Mouse (Mus musculus) cerebral cortex, adult 2 months (tissue): ENCODE measurements around the gene Pvr.

Experiments used
- WGBS: fragments of 180-500 bp; shearing (Covaris S2); methylation state at CpG from one replicate; pipeline ENCODE4 v1.1.7; 2018; 5-methylcytosine and 5-hydroxymethylcytosine counted together

The Pvr gene

GRCm38 (mm10) chr7:19935171-19935751, 14.3 kb upstream of the Pvr start:
- 71% methylated on average over 20 of the region's 20 CpGs for WGBS

GRCm38 (mm10) chr7:19932877-19933809, 12.2 kb upstream of the Pvr start:
- WGBS: 6% methylated on average over 21 of the region's 21 CpGs

- WGBS: 36% methylated on average over 13 of the region's 13 CpGs
Observed at GRCm38 (mm10) chr7:19932133-19932876, 11.3 kb upstream of the Pvr start.

- WGBS: 73% methylated on average over 6 of the region's 6 CpGs
Observed at GRCm38 (mm10) chr7:19930481-19930880, 9.5 kb upstream of the Pvr start.

- 70% methylated on average over 5 of the region's 5 CpGs for WGBS
Observed at GRCm38 (mm10) chr7:19928486-19928885, 7.5 kb upstream of the Pvr start.

GRCm38 (mm10) chr7:19926849-19927480, 6.0 kb upstream of the Pvr start:
- 60% methylated on average over 2 of the region's 2 CpGs for WGBS

GRCm38 (mm10) chr7:19925376-19925775, 4.4 kb upstream of the Pvr start:
- 66% methylated on average over 1 of the region's 1 CpGs for WGBS

GRCm38 (mm10) chr7:19923797-19924196, 2.8 kb upstream of the Pvr start:
- 28% methylated on average over 13 of the region's 15 CpGs for WGBS

- 53% methylated on average over 2 of the region's 2 CpGs for WGBS
Observed at GRCm38 (mm10) chr7:19923354-19923753, 2.4 kb upstream of the Pvr start.

GRCm38 (mm10) chr7:19920166-19920505, 824 bp downstream of the Pvr start:
- WGBS: 32% methylated on average over 4 of the region's 4 CpGs

- 93% methylated on average over 7 of the region's 7 CpGs for WGBS
Observed at GRCm38 (mm10) chr7:19914558-19914957, 6.4 kb downstream of the Pvr start.

- 76% methylated on average over 23 of the region's 23 CpGs for WGBS
Observed at GRCm38 (mm10) chr7:19911695-19912524, 9.1 kb downstream of the Pvr start.

GRCm38 (mm10) chr7:19911292-19911658, 9.7 kb downstream of the Pvr start:
- 62% methylated on average over 6 of the region's 6 CpGs for WGBS

- 47% methylated on average over 21 of the region's 21 CpGs for WGBS
Observed at GRCm38 (mm10) chr7:19910421-19911291, 10.3 kb downstream of the Pvr start.

GRCm38 (mm10) chr7:19889881-19890280, 31.1 kb downstream of the Pvr start:
- WGBS: 55% methylated on average over 8 of the region's 8 CpGs

GRCm38 (mm10) chr7:19887849-19888248, 33.1 kb downstream of the Pvr start, which contains the start of gene Ceacam19:
Gene Ceacam19 (minus strand): TSS chr7:19887965.
- WGBS: 72% methylated on average over 7 of the region's 7 CpGs

- WGBS: 80% methylated on average over 8 of the region's 8 CpGs
Observed at GRCm38 (mm10) chr7:19880754-19881153, 40.2 kb downstream of the Pvr start.

- 67% methylated on average over 14 of the region's 14 CpGs for WGBS
Observed at GRCm38 (mm10) chr7:19876781-19877425, 44.1 kb downstream of the Pvr start.

GRCm38 (mm10) chr7:19875948-19876682, 44.8 kb downstream of the Pvr start:
- WGBS: 32% methylated on average over 13 of the region's 13 CpGs
